Mouse (Mus musculus): ENCODE data around the gene Trpc3. TPM values are rescaled to one million over a fixed set of nuclear protein-coding genes. Genes with fewer than 3 reads are reported as not detected.

Trpc3 gene
- polyA plus RNA-seq, 1 experiment from 2014 or later: 2.1 TPM

GRCm38 (mm10) chr3:36644554-36645244, 45.3 kb downstream of the Trpc3 start:
- DNase-seq (ENCODE audit: low read depth, low spot score) (peak; percentile 64), ATAC-seq (peak; percentile 90)
- ChIA-PET POLR2A (no interaction called here), CTCF (interaction anchor here (1.1 to 1.4 kb wide), 4 partner anchors 8 to 40 kb away, joined by 3 to 4 read pairs (median 4); no protein-coding TSS in a partner anchor)
- peaks cover 9% of the 10 kb centered on the region for H3K27me3 ChIP-seq
- no peak for TF ChIP-seq CTCF (IDR thresholded peaks at IDR 0.05)
- in situ Hi-C loops (cut with MboI; ENCODE audit: low pct_unique_long_range_greater_than_20kb): loop anchor here (5.0 kb wide), 1 partner anchor 103 kb away; no protein-coding TSS in a partner anchor

GRCm38 (mm10) chr3:36643354-36643753, 46.6 kb downstream of the Trpc3 start:
- POLR2A ChIA-PET: no interaction called here
- CTCF ChIA-PET: interaction anchor here (1.1 to 1.2 kb wide), 2 partner anchors 9 to 18 kb away, joined by 3 to 4 read pairs; no protein-coding TSS in a partner anchor
- ATAC-seq: peak; percentile 7

GRCm38 (mm10) chr3:36642736-36643135, 47.2 kb downstream of the Trpc3 start:
- ATAC-seq (no peak), DNase-seq (ENCODE audit: low read depth, low spot score) (no peak)
- ChIA-PET POLR2A (no interaction called here), CTCF (no interaction called here)
- no peak for TF ChIP-seq CTCF (IDR thresholded peaks at IDR 0.05)
- in situ Hi-C loops (cut with MboI; ENCODE audit: low pct_unique_long_range_greater_than_20kb): loop anchor here (5.0 kb wide), 1 partner anchor 105 kb away; no protein-coding TSS in a partner anchor
- no peaks in the 10 kb centered on the region for H3K27me3 ChIP-seq

More at GRCm38 (mm10) chr3:36643354-36643753, 46.6 kb downstream of the Trpc3 start:
- no peak for TF ChIP-seq CTCF (IDR thresholded peaks at IDR 0.05)
- DNase-seq (ENCODE audit: low read depth, low spot score): no peak
- in situ Hi-C loops (cut with MboI; ENCODE audit: low pct_unique_long_range_greater_than_20kb): loop anchor here (5.0 kb wide), 1 partner anchor 104 kb away; no protein-coding TSS in a partner anchor
- no peaks in the 10 kb centered on the region for H3K27me3 ChIP-seq

GRCm38 (mm10) chr3:36640787-36641186, 49.2 kb downstream of the Trpc3 start:
- ChIA-PET POLR2A (no interaction called here), CTCF (interaction anchor here (1.1 to 2.1 kb wide), 2 partner anchors 17 to 35 kb away, joined by 3 to 6 read pairs; no protein-coding TSS in a partner anchor)
- ATAC-seq (no peak), DNase-seq (ENCODE audit: low read depth, low spot score) (no peak)
- TF ChIP-seq CTCF (IDR thresholded peaks at IDR 0.05): peak; percentile 73
- no peaks in the 10 kb centered on the region for H3K27me3 ChIP-seq
- in situ Hi-C loops (cut with MboI; ENCODE audit: low pct_unique_long_range_greater_than_20kb): loop anchor here (5.0 kb wide), 1 partner anchor 107 kb away; no protein-coding TSS in a partner anchor

- peaks cover 6% of the 10 kb centered on the region for H3K27me3 ChIP-seq
- ATAC-seq: peak; percentile 54
- no peak for DNase-seq (ENCODE audit: low read depth, low spot score)
- TF ChIP-seq CTCF (IDR thresholded peaks at IDR 0.05): peak; percentile 84
- ChIA-PET CTCF (interaction anchor here (1.1 to 1.6 kb wide), 4 partner anchors 9 to 63 kb away, joined by 3 to 6 read pairs (median 4); no protein-coding TSS in a partner anchor), POLR2A (no interaction called here)
- in situ Hi-C loops (cut with MboI; ENCODE audit: low pct_unique_long_range_greater_than_20kb): loop anchor here (5.0 kb wide), 1 partner anchor 567 kb away; no protein-coding TSS in a partner anchor
Observed at GRCm38 (mm10) chr3:36635449-36635848, 54.5 kb downstream of the Trpc3 start.

GRCm38 (mm10) chr3:36626803-36627202, 63.2 kb downstream of the Trpc3 start:
- in situ Hi-C loops (cut with MboI; ENCODE audit: low pct_unique_long_range_greater_than_20kb): no loop called here
- ChIA-PET CTCF (interaction anchor here (1.5 kb wide), 1 partner anchor 8 kb away, joined by 6 read pairs; no protein-coding TSS in a partner anchor), POLR2A (no interaction called here)
- DNase-seq (ENCODE audit: low read depth, low spot score): no peak
- ATAC-seq: no peak
- H3K27me3 ChIP-seq: peaks cover 13% of the 10 kb centered on the region
- TF ChIP-seq CTCF (IDR thresholded peaks at IDR 0.05): no peak

- H3K27me3 ChIP-seq: no peaks in the 10 kb centered on the region
- peak; percentile 24 for DNase-seq (ENCODE audit: low read depth, low spot score)
- no peak for TF ChIP-seq CTCF (IDR thresholded peaks at IDR 0.05)
- POLR2A ChIA-PET: interaction anchor here (0.6 kb wide), 1 partner anchor 14 kb away, joined by 3 read pairs; no protein-coding TSS in a partner anchor
- ATAC-seq: peak; percentile 61
- in situ Hi-C loops (cut with MboI; ENCODE audit: low pct_unique_long_range_greater_than_20kb): no loop called here
- CTCF ChIA-PET: interaction anchor here (1.4 kb wide), 1 partner anchor 15 kb away, joined by 3 read pairs; no protein-coding TSS in a partner anchor
Observed at GRCm38 (mm10) chr3:36618181-36618580, 71.8 kb downstream of the Trpc3 start.

- ChIA-PET POLR2A (no interaction called here), CTCF (no interaction called here)
- no peak for TF ChIP-seq CTCF (IDR thresholded peaks at IDR 0.05)
- H3K27me3 ChIP-seq: no peaks in the 10 kb centered on the region
- in situ Hi-C loops (cut with MboI; ENCODE audit: low pct_unique_long_range_greater_than_20kb): no loop called here
- DNase-seq (ENCODE audit: low read depth, low spot score) (no peak), ATAC-seq (no peak)
Observed at GRCm38 (mm10) chr3:36613908-36614255, 76.1 kb downstream of the Trpc3 start.

GRCm38 (mm10) chr3:36613202-36613907, 76.6 kb downstream of the Trpc3 start, which contains the start of gene Bbs7:
Gene Bbs7 (minus strand): TSS chr3:36613477.
- CTCF ChIA-PET: no interaction called here
- TF ChIP-seq CTCF (IDR thresholded peaks at IDR 0.05): no peak
- H3K27me3 ChIP-seq: no peaks in the 10 kb centered on the region
- DNase-seq (ENCODE audit: low read depth, low spot score): peak; percentile 20
- POLR2A ChIA-PET: no interaction called here
- in situ Hi-C loops (cut with MboI; ENCODE audit: low pct_unique_long_range_greater_than_20kb): no loop called here
- peak; percentile 88 for ATAC-seq

GRCm38 (mm10) chr3:36612687-36613086, 77.3 kb downstream of the Trpc3 start:
- in situ Hi-C loops (cut with MboI; ENCODE audit: low pct_unique_long_range_greater_than_20kb): no loop called here
- peak; percentile 37 for ATAC-seq
- no peak for DNase-seq (ENCODE audit: low read depth, low spot score)

More at GRCm38 (mm10) chr3:36612687-36613086, 77.3 kb downstream of the Trpc3 start:
- no peaks in the 10 kb centered on the region for H3K27me3 ChIP-seq
- TF ChIP-seq CTCF (IDR thresholded peaks at IDR 0.05): no peak
- ChIA-PET CTCF (interaction anchor here (1.2 kb wide), 1 partner anchor 21 kb away, joined by 3 read pairs; no protein-coding TSS in a partner anchor), POLR2A (no interaction called here)

Data from Patski (cell line).